Mouse (Mus musculus) spleen, adult 2 months (tissue): ENCODE data around the gene Rapgef5.

ENCODE experiments used
- CTCF ChIP-seq: fragments of 200-500 bp; IDR thresholded peaks from 2 replicates; pipeline ENCODE4 v1.5.1; 2011; ENCODE audit warnings: mild to moderate bottlenecking, inconsistent platforms; ENCODE audit not compliant: insufficient read depth, insufficient read length, insufficient replicate concordance; ENCODE audit errors: extremely low read depth
- POLR2A ChIP-seq: fragments of 200-500 bp; IDR thresholded peaks from 2 replicates; pipeline ENCODE4 v1.6.1; 2011; ENCODE audit warnings: low read depth, low read length, inconsistent platforms

- TF ChIP-seq CTCF (no peak), POLR2A (no peak)
Measured at GRCm38 (mm10) chr12:117653920-117654472, 137.7 kb downstream of the Rapgef5 start.
